Mouse (Mus musculus): ENCODE data around the gene Mst1. TPM values are rescaled to one million over a fixed set of nuclear protein-coding genes. Genes with fewer than 3 reads are reported as not detected.
A peak's percentile ranks its signal among the peaks of the same experiment; 100 is the strongest.

The Mst1 gene
- polyA plus RNA-seq, 1 experiment from 2014 or later, result 0.37 TPM

DNA sequence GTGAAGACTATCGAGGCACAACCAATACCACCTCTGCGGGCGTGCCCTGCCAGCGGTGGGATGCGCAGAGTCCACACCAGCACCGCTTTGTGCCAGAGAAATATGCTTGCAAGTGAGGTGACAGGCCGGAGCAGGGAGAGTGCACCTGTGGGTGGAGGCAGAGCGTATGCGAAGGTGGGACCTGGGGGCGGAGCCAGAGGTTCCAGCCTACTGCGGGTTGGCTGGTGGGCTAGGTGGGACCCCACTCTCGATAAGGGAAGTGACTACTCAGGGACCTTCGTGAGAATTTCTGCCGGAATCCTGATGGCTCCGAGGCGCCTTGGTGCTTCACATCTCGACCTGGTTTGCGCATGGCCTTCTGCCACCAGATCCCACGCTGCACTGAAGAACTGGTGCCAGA, 2.3 kb downstream of the Mst1 start:
- Histone ChIP-seq H3K4me1 (ENCODE audit: control insufficient read depth, insufficient read depth, low read length) (peaks cover 10% of the 10 kb centered on the region), H3K27me3 (ENCODE audit: control insufficient read depth, insufficient read depth, low read length) (peaks cover 26% of the 10 kb centered on the region), H3K9me3 (ENCODE audit: control insufficient read depth, low read length) (no peaks in the 10 kb centered on the region), H3K27ac (replicated peaks; ENCODE audit: low read depth, low read length) (no peak overlapping the region), H3K4me2 (ENCODE audit: low read depth, severe bottlenecking) (peak overlapping the region; percentile 36; the same call in 1 of the 2 replicates), H3K4me3 (ENCODE audit: low read depth, low read length) (0 out of 2 replicates have a peak overlapping the region, but pooled peaks have one; percentile 10), H3K9ac (ENCODE audit: low read length) (no peak overlapping the region), H3K36me3 (ENCODE audit: control insufficient read depth, insufficient read depth, low read length) (peaks cover 5% of the 10 kb centered on the region; the same call in 1 of the 2 replicates)
- 5% methylated on average over 19 of the region's 19 CpGs for WGBS
- no peak for ATAC-seq (ENCODE audit: insufficient number of reproducible peaks, low FRiP score, low TSS enrichment, low read depth)
- no peak for DNase-seq (ENCODE audit: low spot score)

GRCm38 (mm10) chr9:108082988-108083431, 2.8 kb downstream of the Mst1 start, which contains the start of gene Rnf123:
Gene Rnf123, minus strand, starts transcription at chr9:108083346.
- ATAC-seq (ENCODE audit: insufficient number of reproducible peaks, low FRiP score, low TSS enrichment, low read depth) (no peak), DNase-seq (ENCODE audit: low spot score) (no peak)
- Histone ChIP-seq H3K4me2 (ENCODE audit: low read depth, severe bottlenecking) (peak within 1 kb of the TSS; percentile 36; the same call in 1 of the 2 replicates), H3K36me3 (ENCODE audit: control insufficient read depth, insufficient read depth, low read length) (peaks cover 7% of the 10 kb centered on the region; the same call in 1 of the 2 replicates), H3K4me1 (ENCODE audit: control insufficient read depth, insufficient read depth, low read length) (peaks cover 10% of the 10 kb centered on the region), H3K9ac (ENCODE audit: low read length) (no peak within 1 kb of the TSS), H3K27ac (replicated peaks; ENCODE audit: low read depth, low read length) (no peak within 1 kb of the TSS), H3K4me3 (ENCODE audit: low read depth, low read length) (0 out of 2 replicates have a peak within 1 kb of the TSS, but pooled peaks have one; percentile 10), H3K27me3 (ENCODE audit: control insufficient read depth, insufficient read depth, low read length) (peaks cover 26% of the 10 kb centered on the region), H3K9me3 (ENCODE audit: control insufficient read depth, low read length) (no peaks in the 10 kb centered on the region)
- 32% methylated on average over 12 of the region's 12 CpGs for WGBS

- 82% methylated on average over 6 of the region's 6 CpGs for WGBS
- Histone ChIP-seq H3K27ac (replicated peaks; ENCODE audit: low read depth, low read length) (no peak overlapping the region), H3K9me3 (ENCODE audit: control insufficient read depth, low read length) (no peaks in the 10 kb centered on the region), H3K9ac (ENCODE audit: low read length) (no peak overlapping the region), H3K4me1 (ENCODE audit: control insufficient read depth, insufficient read depth, low read length) (peaks cover 6% of the 10 kb centered on the region; the same call in 1 of the 2 replicates), H3K36me3 (ENCODE audit: control insufficient read depth, insufficient read depth, low read length) (peaks cover 7% of the 10 kb centered on the region; the same call in 1 of the 2 replicates), H3K4me3 (ENCODE audit: low read depth, low read length) (no peak overlapping the region), H3K27me3 (ENCODE audit: control insufficient read depth, insufficient read depth, low read length) (peaks cover 26% of the 10 kb centered on the region), H3K4me2 (ENCODE audit: low read depth, severe bottlenecking) (no peak overlapping the region)
- DNase-seq (ENCODE audit: low spot score) (no peak), ATAC-seq (ENCODE audit: insufficient number of reproducible peaks, low FRiP score, low TSS enrichment, low read depth) (no peak)
Measured at GRCm38 (mm10) chr9:108083561-108083960, 3.3 kb downstream of the Mst1 start.

DNA sequence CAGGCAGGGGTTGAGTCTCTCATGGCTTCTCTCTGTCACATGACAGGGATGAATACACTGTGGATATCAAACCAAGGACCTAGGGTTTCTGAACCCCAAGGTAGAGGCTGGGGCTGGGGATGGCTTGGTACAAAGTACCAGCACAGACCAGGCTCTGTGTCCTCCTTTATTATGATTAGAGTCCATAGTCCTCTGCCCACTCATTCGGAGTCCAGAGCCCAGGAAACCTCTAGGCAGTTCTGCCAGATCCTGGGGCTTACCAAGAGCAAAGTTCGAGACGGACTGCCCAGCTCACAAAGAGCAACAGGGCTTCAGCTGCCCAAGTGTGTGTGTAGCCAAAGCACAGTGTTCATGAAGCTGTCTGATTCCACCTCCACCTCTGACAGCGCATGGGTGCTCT, 5.0 kb downstream of the Mst1 start:
- DNase-seq (ENCODE audit: low spot score), result no peak
- 96% methylated on average over 4 of the region's 4 CpGs for WGBS

DNA sequence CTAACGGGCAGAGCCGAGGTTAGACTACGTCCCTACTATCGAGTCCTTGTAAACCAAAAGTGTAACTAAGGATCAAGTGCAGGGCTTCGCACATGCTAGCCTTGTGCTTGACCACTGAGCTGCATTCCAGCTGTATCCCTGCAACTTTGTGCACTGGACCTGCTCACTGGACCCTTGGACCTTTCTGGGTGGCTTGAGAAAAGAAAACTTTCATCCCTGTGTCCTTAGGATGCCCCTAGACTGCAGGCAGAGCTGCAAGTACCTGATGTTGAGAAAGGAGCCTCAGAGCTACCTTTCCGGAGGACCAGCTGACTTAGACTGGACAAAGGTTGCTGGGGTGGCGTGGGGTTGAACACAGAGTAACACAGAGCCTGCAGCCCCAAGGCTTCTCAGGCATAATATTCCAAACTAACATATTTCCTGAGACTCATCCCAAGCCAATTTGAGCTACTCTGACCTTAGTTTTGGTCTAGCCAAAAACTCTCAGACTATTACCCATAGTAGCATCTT, 10.4 kb downstream of the Mst1 start:
- 95% methylated on average over 7 of the region's 7 CpGs for WGBS
- Histone ChIP-seq H3K27me3 (ENCODE audit: control insufficient read depth, insufficient read depth, low read length) (no peaks in the 10 kb centered on the region), H3K4me1 (ENCODE audit: control insufficient read depth, insufficient read depth, low read length) (peaks cover 9% of the 10 kb centered on the region), H3K4me2 (ENCODE audit: low read depth, severe bottlenecking) (no peak overlapping the region), H3K4me3 (ENCODE audit: low read depth, low read length) (no peak overlapping the region), H3K27ac (replicated peaks; ENCODE audit: low read depth, low read length) (no peak overlapping the region), H3K36me3 (ENCODE audit: control insufficient read depth, insufficient read depth, low read length) (peaks cover 16% of the 10 kb centered on the region), H3K9me3 (ENCODE audit: control insufficient read depth, low read length) (no peaks in the 10 kb centered on the region), H3K9ac (ENCODE audit: low read length) (no peak overlapping the region)
- DNase-seq (ENCODE audit: low spot score) (no peak), ATAC-seq (ENCODE audit: insufficient number of reproducible peaks, low FRiP score, low TSS enrichment, low read depth) (no peak)

More for the DNA sequence above, 5.0 kb downstream of the Mst1 start:
- Histone ChIP-seq H3K4me1 (ENCODE audit: control insufficient read depth, insufficient read depth, low read length) (peaks cover 3% of the 10 kb centered on the region; the same call in 1 of the 2 replicates), H3K4me2 (ENCODE audit: low read depth, severe bottlenecking) (no peak overlapping the region), H3K9ac (ENCODE audit: low read length) (no peak overlapping the region), H3K27ac (replicated peaks; ENCODE audit: low read depth, low read length) (no peak overlapping the region), H3K4me3 (ENCODE audit: low read depth, low read length) (no peak overlapping the region), H3K9me3 (ENCODE audit: control insufficient read depth, low read length) (no peaks in the 10 kb centered on the region), H3K27me3 (ENCODE audit: control insufficient read depth, insufficient read depth, low read length) (peaks cover 26% of the 10 kb centered on the region), H3K36me3 (ENCODE audit: control insufficient read depth, insufficient read depth, low read length) (peaks cover 17% of the 10 kb centered on the region)
- ATAC-seq (ENCODE audit: insufficient number of reproducible peaks, low FRiP score, low TSS enrichment, low read depth), result no peak

- no peak overlapping the region for H3K27ac ChIP-seq (replicated peaks; ENCODE audit: low read depth, low read length)
- ATAC-seq (ENCODE audit: insufficient number of reproducible peaks, low FRiP score, low TSS enrichment, low read depth) (no peak), DNase-seq (ENCODE audit: low spot score) (no peak)
- H3K27me3 ChIP-seq (ENCODE audit: control insufficient read depth, insufficient read depth, low read length), result no peaks in the 10 kb centered on the region
- H3K4me3 ChIP-seq (ENCODE audit: low read depth, low read length), result peak overlapping the region; percentile 88
- peak overlapping the region; percentile 85 for H3K9ac ChIP-seq (ENCODE audit: low read length)
- H3K4me1 ChIP-seq (ENCODE audit: control insufficient read depth, insufficient read depth, low read length), result peaks cover 9% of the 10 kb centered on the region
- H3K36me3 ChIP-seq (ENCODE audit: control insufficient read depth, insufficient read depth, low read length), result peaks cover 14% of the 10 kb centered on the region
- peak overlapping the region; percentile 93 for H3K4me2 ChIP-seq (ENCODE audit: low read depth, severe bottlenecking)
- WGBS, result 79% methylated on average over 10 of the region's 10 CpGs
- no peaks in the 10 kb centered on the region for H3K9me3 ChIP-seq (ENCODE audit: control insufficient read depth, low read length)
Measured at GRCm38 (mm10) chr9:108093586-108093985, 13.3 kb downstream of the Mst1 start.

DNA sequence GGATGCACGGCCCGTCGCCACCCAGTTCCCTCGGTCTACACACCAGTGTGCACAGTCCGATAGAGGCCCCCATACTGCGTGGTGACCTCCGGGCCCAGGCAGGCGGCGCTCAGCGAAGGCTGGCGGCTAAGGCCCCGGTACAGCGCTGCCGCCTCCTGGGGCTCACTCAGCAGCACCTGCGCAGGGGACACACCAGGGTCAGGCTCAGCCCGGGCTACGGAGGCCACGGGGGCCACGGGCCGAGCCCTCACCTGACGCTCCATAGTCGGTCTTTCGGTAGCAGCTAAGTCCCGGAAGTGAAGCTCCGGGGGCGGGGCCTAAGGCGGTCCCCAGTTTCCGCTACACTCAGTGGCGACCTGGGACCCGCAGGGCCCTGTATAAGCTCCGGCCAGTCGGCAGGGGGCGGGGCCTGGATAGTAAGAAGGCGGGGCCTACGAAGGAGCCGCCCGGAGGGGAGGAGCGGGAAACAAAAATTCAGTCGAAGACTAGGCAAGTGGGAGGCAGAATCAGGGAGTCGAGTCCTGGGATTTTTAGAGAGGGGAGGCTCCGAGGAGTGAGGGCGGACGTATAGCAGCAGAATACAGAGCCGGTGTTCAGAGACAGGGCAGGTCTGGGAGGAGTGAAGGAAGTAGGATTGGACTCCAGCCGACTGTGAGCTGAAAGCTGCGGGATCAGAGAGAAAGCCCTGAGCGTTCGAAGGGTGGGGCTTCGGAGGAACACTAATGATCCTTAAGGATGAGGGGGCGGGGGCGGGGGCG, 14.1 kb downstream of the Mst1 start, which contains the start of gene Apeh:
TSS of gene Apeh (minus strand) at position 423 of the 758 bp plus-strand sequence.
- peak within 1 kb of the TSS; percentile 85 for H3K9ac ChIP-seq (ENCODE audit: low read length)
- peak; percentile 97 for DNase-seq (ENCODE audit: low spot score)
- peaks cover 9% of the 10 kb centered on the region for H3K4me1 ChIP-seq (ENCODE audit: control insufficient read depth, insufficient read depth, low read length)
- peak within 1 kb of the TSS; percentile 88 for H3K4me3 ChIP-seq (ENCODE audit: low read depth, low read length)
- peaks cover 9% of the 10 kb centered on the region for H3K36me3 ChIP-seq (ENCODE audit: control insufficient read depth, insufficient read depth, low read length)
- H3K9me3 ChIP-seq (ENCODE audit: control insufficient read depth, low read length), result no peaks in the 10 kb centered on the region
- peak within 1 kb of the TSS; percentile 93 for H3K4me2 ChIP-seq (ENCODE audit: low read depth, severe bottlenecking)
- ATAC-seq (ENCODE audit: insufficient number of reproducible peaks, low FRiP score, low TSS enrichment, low read depth), result peak; percentile 92
- H3K27ac ChIP-seq (replicated peaks; ENCODE audit: low read depth, low read length), result peak within 1 kb of the TSS; percentile 82
- WGBS, result under 1% methylated on average over 52 of the region's 52 CpGs
- no peaks in the 10 kb centered on the region for H3K27me3 ChIP-seq (ENCODE audit: control insufficient read depth, insufficient read depth, low read length)

DNA sequence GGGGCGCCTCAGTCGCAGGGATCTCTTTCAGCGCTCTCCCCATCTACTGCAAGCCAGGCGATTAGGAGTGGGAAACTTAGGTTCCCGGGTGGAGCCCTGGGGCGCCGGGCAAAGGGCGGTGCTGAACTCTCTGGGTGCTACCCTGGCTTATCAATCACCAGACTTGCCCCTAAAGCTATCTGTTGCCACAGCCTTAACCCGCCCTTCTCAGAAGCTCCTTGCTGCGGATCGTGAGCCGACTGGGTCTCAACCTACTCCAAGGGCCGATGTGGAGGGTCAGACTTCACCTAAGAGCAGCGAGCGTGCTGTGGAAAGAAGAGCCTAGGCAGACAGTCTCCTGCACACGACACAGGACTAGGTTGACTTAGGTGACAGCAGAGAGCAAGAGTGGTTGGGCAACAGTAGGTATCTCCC, 14.8 kb downstream of the Mst1 start:
- Histone ChIP-seq H3K27ac (replicated peaks; ENCODE audit: low read depth, low read length) (0 out of 2 replicates have a peak overlapping the region, but pooled peaks have one; percentile 36), H3K27me3 (ENCODE audit: control insufficient read depth, insufficient read depth, low read length) (no peaks in the 10 kb centered on the region), H3K4me1 (ENCODE audit: control insufficient read depth, insufficient read depth, low read length) (peaks cover 9% of the 10 kb centered on the region), H3K4me2 (ENCODE audit: low read depth, severe bottlenecking) (peak overlapping the region; percentile 93), H3K9ac (ENCODE audit: low read length) (peak overlapping the region; percentile 55), H3K9me3 (ENCODE audit: control insufficient read depth, low read length) (no peaks in the 10 kb centered on the region), H3K36me3 (ENCODE audit: control insufficient read depth, insufficient read depth, low read length) (peaks cover 7% of the 10 kb centered on the region), H3K4me3 (ENCODE audit: low read depth, low read length) (peak overlapping the region; percentile 88)
- DNase-seq (ENCODE audit: low spot score) (peak; percentile 38), ATAC-seq (ENCODE audit: insufficient number of reproducible peaks, low FRiP score, low TSS enrichment, low read depth) (peak; percentile 19)
- under 1% methylated on average over 16 of the region's 16 CpGs for WGBS

Measured in limb, embryonic 11.5 days (tissue).